Mouse (Mus musculus): ENCODE results near the gene Plekho1.

- TF ChIP-seq CTCF (IDR thresholded peaks at IDR 0.05; ENCODE audit: control insufficient read depth, insufficient read depth, insufficient read length) (no peak), MYOG (IDR thresholded peaks at IDR 0.05; ENCODE audit: control insufficient read depth, extremely low read depth, insufficient read length) (no peak)
Observed at GRCm38 (mm10) chr3:95990413-95990941, 5.3 kb downstream of the Plekho1 start.

Data from C2C12 (cell line).